Mouse (Mus musculus) kidney, embryonic 15.5 days (tissue): ENCODE data around the gene Tardbp. TPM values are rescaled to one million over a fixed set of nuclear protein-coding genes. Genes with fewer than 3 reads are reported as not detected.

ENCODE experiments used
- ATAC-seq: fragments of 200-750 bp; cut with Nextera tagmentation; replicated peaks from 2 replicates; pipeline ENCODE4 v1.8.0; 2017; ENCODE audit warnings: moderate TSS enrichment; ENCODE audit not compliant: low FRiP score
- H3K27ac ChIP-seq: fragments of 300-500 bp; sonication (generic); 2 replicates; pipeline ENCODE4 v1.5.1; 2015; ENCODE audit warnings: mild to moderate bottlenecking, inconsistent platforms
- H3K27me3 ChIP-seq: fragments of 300-500 bp; sonication (generic); 2 replicates; pipeline ENCODE4 v1.6.1; 2015; ENCODE audit warnings: inconsistent platforms
- H3K36me3 ChIP-seq: fragments of 300-500 bp; sonication (generic); 2 replicates; pipeline ENCODE4 v1.6.1; 2015; ENCODE audit warnings: inconsistent platforms
- H3K4me1 ChIP-seq: fragments of 300-500 bp; sonication (generic); 2 replicates; pipeline ENCODE4 v1.6.1; 2015; ENCODE audit warnings: inconsistent platforms
- H3K4me2 ChIP-seq: fragments of 300-500 bp; sonication (generic); 2 replicates; pipeline ENCODE4 v1.6.1; 2015; ENCODE audit warnings: moderate library complexity, mild to moderate bottlenecking, inconsistent platforms
- H3K4me3 ChIP-seq: fragments of 300-500 bp; sonication (generic); replicated peaks from 2 replicates; pipeline ENCODE4 v1.5.1; 2015; ENCODE audit warnings: mild to moderate bottlenecking, inconsistent platforms
- H3K9ac ChIP-seq: fragments of 300-500 bp; sonication (generic); 2 replicates; pipeline ENCODE4 v1.6.1; 2015; ENCODE audit warnings: mild to moderate bottlenecking, inconsistent platforms
- H3K9me3 ChIP-seq: fragments of 300-500 bp; sonication (generic); replicated peaks from 2 replicates; pipeline ENCODE4 v1.6.1; 2016; ENCODE audit warnings: inconsistent platforms
- WGBS: fragments of 180-500 bp; shearing (Covaris S2); methylation state at CpG from one replicate; pipeline ENCODE4 v1.1.7; 2015; ENCODE audit warnings: mixed read lengths; 5-methylcytosine and 5-hydroxymethylcytosine counted together
- polyA plus RNA-seq: library from polyadenylated mRNA; unstranded; fragments of >200 nt; fragmentation: Nextera tagmentation; extraction: Ambion mirVana; gene quantifications from 2 replicates; pipeline ENCODE4 v1.2.1, GENCODE M21; 2015

The Tardbp gene
- polyA plus RNA-seq, 1 experiment from 2014 or later, result 360 TPM

DNA sequence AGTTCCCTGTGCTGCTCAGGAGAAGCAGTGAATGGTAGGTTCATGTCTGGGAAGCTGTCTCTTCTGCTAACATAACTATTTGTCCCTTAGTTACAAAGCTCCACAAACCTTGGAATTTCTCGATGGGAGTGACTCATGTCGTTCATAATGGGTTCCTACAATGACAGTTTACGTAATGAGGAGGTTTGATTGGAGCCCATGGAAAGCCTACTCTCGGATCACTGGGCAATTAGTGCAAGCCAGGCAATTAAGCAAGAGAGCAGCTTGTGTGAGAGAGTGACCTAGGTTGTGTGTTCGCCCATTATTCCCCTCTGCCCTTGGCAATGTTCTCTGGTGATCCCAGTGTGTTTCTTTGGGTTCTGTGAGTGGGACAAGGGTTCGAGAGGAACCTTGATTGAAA, 30.9 kb downstream of the Tardbp start:
- no peak overlapping the region for H3K4me2 ChIP-seq
- 90% methylated on average over 6 of the region's 6 CpGs for WGBS
- peaks cover 9% of the 10 kb centered on the region; the same call in 1 of the 2 replicates for H3K9me3 ChIP-seq
- H3K4me1 ChIP-seq, result peaks cover 13% of the 10 kb centered on the region
- no peaks in the 10 kb centered on the region for H3K27me3 ChIP-seq
- peaks cover 66% of the 10 kb centered on the region for H3K36me3 ChIP-seq
- no peak for ATAC-seq
- no peak overlapping the region for H3K9ac ChIP-seq
- no peak overlapping the region for H3K27ac ChIP-seq
- no peak overlapping the region for H3K4me3 ChIP-seq

DNA sequence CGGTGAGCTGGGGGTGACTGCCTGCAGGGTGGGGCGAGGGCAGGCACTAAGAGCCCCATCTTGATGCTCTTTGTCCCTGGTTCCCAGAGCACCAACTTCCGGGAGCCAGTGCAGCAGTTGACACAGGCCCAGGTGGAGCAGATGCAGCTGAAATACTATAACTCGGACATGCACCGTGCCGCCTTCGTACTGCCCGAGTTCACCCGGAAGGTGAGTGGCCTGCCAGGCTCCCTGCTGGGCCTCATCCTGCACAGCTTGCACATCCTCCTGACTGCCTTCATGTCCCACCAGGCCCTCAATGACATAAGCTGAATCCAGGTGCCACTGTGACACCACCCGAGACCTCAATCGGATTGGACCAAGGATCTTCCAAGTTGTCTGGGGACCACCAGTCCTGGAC, 32.8 kb downstream of the Tardbp start:
- peaks cover 4% of the 10 kb centered on the region; the same call in 1 of the 2 replicates for H3K9me3 ChIP-seq
- H3K4me3 ChIP-seq, result no peak overlapping the region
- H3K4me1 ChIP-seq, result peaks cover 21% of the 10 kb centered on the region
- H3K9ac ChIP-seq, result no peak overlapping the region
- no peak overlapping the region for H3K4me2 ChIP-seq
- no peaks in the 10 kb centered on the region for H3K27me3 ChIP-seq
- 97% methylated on average over 11 of the region's 11 CpGs for WGBS
- peaks cover 60% of the 10 kb centered on the region for H3K36me3 ChIP-seq
- H3K27ac ChIP-seq, result no peak overlapping the region
- no peak for ATAC-seq

DNA sequence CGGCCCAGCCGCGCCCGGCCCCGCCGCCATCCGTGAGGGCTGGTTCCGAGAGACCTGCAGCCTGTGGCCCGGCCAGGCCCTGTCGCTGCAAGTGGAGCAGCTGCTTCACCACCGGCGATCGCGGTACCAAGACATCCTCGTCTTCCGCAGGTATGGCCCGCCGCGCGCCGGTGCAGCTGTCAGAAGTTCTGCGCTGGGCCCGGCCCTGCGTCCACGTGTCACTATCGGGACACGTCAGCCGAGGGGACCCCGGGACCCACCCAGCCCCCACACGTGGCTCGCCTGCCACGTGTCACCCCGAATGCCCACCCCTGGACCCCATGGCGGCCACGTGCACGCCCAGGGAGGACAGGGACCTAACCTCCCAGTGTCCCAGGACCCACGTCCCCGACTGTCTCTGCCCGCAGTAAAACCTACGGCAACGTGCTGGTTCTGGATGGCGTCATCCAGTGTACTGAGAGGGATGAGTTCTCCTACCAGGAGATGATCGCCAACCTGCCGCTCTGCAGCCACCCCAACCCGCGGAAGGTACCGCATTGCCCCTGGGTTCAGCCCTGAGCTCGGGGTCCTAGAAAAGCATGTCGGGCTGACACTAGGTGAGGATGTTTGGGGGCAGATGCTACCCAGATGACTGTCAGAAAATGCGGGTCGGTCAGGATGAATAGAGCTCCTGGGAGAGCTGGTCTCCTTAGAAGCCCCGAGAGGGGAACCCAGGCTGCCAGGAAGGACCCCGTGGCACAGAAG, 35.0 kb downstream of the Tardbp start:
- no peaks in the 10 kb centered on the region for H3K9me3 ChIP-seq
- no peaks in the 10 kb centered on the region for H3K27me3 ChIP-seq
- WGBS, result under 1% methylated on average over 44 of the region's 53 CpGs
- H3K27ac ChIP-seq, result peak overlapping the region; percentile 68
- peak overlapping the region; percentile 99 for H3K4me3 ChIP-seq
- ATAC-seq, result peak; percentile 59; the same call in 1 of the 2 replicates
- peak overlapping the region; percentile 93 for H3K4me2 ChIP-seq
- H3K36me3 ChIP-seq, result peaks cover 39% of the 10 kb centered on the region
- H3K4me1 ChIP-seq, result peaks cover 21% of the 10 kb centered on the region
- H3K9ac ChIP-seq, result peak overlapping the region; percentile 84

DNA sequence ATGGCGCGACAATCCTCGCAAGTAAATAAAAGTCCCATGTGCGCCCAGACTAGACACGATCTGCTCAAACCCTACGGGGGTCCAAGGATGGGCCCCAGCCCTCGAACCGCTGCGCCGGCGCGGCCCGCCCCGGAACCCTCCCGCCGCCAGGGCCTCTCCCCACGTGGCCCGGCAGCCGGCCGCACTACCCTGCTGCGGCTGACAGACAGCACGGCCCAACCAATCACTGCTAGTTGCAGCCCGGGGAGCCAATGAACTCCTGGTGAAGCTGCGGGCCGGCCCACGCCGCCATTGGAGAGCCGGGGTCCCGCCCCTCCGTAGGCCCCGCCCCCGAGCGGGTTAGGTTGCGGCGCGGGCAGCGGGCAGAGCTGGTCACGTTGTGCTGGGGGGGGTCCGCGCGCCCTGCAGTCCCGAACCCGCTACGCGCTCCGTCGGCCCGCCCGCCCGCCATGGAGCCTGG, 35.6 kb downstream of the Tardbp start, which contains the start of gene Srm:
Gene Srm (plus strand): TSS at position 333 of the 460 bp plus-strand sequence.
- Histone ChIP-seq H3K9me3 (no peaks in the 10 kb centered on the region), H3K9ac (peak within 1 kb of the TSS; percentile 84), H3K4me1 (peaks cover 21% of the 10 kb centered on the region), H3K4me3 (peak within 1 kb of the TSS; percentile 99), H3K36me3 (peaks cover 33% of the 10 kb centered on the region), H3K27me3 (no peaks in the 10 kb centered on the region), H3K4me2 (peak within 1 kb of the TSS; percentile 93), H3K27ac (peak within 1 kb of the TSS; percentile 84)
- WGBS, result 0% methylated on average over 46 of the region's 50 CpGs
- ATAC-seq, result peak; percentile 99

DNA sequence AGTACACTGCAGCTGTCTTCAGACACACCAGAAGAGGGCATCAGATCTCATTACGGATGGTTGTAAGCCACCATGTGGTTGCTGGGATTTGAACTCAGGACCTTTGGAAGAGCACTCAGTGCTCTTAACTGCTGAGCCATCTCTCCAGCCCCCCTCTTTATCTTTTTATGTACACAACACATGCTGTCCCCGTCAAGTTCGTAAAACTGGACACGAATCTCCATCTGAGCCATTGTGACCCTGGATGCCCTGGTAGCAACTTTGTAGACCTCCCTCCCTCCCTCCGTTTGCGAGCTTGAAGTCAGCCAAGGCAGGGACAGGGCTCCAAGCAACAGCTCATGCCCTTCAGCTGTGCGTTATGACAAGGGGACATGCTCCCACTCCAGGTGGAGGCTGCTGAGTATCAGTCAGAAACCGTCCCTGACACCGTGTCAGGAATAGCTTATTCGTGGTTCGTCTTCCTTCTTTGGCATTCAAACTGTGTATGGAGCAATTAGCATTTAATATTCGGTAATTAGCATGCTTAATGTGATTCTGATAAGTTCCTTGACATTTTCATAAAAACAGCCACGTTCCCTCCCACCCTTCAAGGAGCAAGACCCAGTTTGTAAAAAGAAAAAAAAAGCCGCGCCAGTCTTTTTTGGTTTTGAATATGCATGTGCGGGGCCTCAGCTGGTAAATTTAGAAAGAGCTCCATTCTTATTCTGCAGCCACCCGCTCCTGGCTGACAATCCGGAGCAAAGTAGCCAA, 36.2 kb downstream of the Tardbp start:
- peak overlapping the region; percentile 93 for H3K4me2 ChIP-seq

DNA sequence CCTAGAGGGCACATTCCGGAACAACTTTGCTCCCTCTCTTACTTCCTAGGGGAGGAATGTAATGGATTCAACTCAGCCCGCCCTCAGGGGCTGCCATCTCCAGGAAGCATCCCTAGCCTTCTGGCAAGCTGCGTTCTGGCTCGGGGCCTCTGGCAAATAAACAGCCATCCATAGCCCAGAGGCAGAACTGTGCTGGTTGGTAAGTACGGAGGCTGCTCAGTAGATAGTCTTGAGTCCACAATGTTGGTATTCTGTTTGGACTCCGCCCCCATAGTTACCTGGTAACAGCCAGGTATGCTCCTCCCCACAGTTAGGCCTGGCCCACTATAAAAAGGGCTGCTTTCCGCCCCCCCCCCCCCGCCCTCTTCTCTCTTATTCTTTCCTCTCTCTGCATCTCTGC, 37.3 kb downstream of the Tardbp start:
- H3K4me2 ChIP-seq, result no peak overlapping the region
- H3K9ac ChIP-seq, result no peak overlapping the region
- H3K27me3 ChIP-seq, result no peaks in the 10 kb centered on the region
- peaks cover 21% of the 10 kb centered on the region for H3K4me1 ChIP-seq
- 59% methylated on average over 7 of the region's 8 CpGs for WGBS
- no peak overlapping the region for H3K4me3 ChIP-seq
- ATAC-seq, result no peak
- peaks cover 16% of the 10 kb centered on the region for H3K36me3 ChIP-seq
- no peaks in the 10 kb centered on the region for H3K9me3 ChIP-seq
- H3K27ac ChIP-seq, result no peak overlapping the region

More for the DNA sequence above, 36.2 kb downstream of the Tardbp start:
- Histone ChIP-seq H3K9me3 (no peaks in the 10 kb centered on the region), H3K27ac (peak overlapping the region; percentile 84), H3K36me3 (peaks cover 26% of the 10 kb centered on the region), H3K4me1 (peaks cover 21% of the 10 kb centered on the region), H3K27me3 (no peaks in the 10 kb centered on the region), H3K9ac (peak overlapping the region; percentile 57), H3K4me3 (peak overlapping the region; percentile 99)
- WGBS, result 5% methylated on average over 18 of the region's 18 CpGs
- no peak for ATAC-seq

DNA sequence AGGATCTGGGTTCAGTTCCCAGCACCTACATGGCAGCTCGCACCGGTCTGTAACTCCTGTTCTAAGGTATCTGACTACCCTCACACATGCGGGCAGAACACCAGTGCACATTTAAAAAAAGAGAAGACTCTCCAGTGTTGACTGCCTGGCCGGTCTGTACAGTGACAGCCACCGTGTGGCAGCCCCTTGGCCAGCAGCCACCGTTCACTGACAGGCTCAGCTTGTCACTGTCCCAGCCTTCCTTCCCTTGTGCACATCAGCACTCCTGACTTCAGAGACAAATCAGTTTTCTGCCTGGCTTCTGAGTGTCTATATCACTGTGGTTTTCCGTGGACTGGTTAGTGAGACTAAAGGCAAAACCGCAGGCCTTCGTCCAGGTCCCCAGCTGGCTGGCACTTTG, 38.0 kb downstream of the Tardbp start:
- Histone ChIP-seq H3K9me3 (no peaks in the 10 kb centered on the region), H3K4me3 (no peak overlapping the region), H3K27ac (no peak overlapping the region), H3K4me1 (peaks cover 21% of the 10 kb centered on the region), H3K9ac (no peak overlapping the region), H3K36me3 (peaks cover 10% of the 10 kb centered on the region), H3K27me3 (no peaks in the 10 kb centered on the region), H3K4me2 (no peak overlapping the region)
- 85% methylated on average over 9 of the region's 9 CpGs for WGBS
- ATAC-seq, result no peak

DNA sequence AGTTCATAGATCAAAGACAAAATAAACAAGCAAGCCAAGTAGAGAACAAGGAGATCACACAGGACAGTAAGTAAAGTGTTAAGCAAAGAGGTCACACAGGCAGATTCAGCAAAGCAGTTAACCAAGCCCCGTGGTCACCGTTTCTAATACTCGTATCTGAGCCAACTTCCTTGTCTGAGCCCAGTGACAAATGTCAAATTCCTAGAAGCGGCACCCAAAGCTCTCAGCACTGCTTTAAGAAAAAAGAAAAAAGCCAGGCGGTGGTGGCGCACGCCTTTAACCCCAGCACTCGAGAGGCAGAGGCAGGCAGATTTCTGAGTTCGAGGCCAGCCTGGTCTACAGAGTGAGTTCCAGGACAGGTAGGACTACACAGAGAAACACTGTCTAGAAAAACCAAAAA, 40.2 kb downstream of the Tardbp start:
- Histone ChIP-seq H3K36me3 (peaks cover 23% of the 10 kb centered on the region), H3K9me3 (no peaks in the 10 kb centered on the region), H3K27ac (no peak overlapping the region), H3K9ac (no peak overlapping the region), H3K4me3 (no peak overlapping the region), H3K27me3 (no peaks in the 10 kb centered on the region), H3K4me2 (no peak overlapping the region), H3K4me1 (peaks cover 8% of the 10 kb centered on the region)
- WGBS, result 78% methylated on average over 9 of the region's 9 CpGs
- ATAC-seq, result no peak

DNA sequence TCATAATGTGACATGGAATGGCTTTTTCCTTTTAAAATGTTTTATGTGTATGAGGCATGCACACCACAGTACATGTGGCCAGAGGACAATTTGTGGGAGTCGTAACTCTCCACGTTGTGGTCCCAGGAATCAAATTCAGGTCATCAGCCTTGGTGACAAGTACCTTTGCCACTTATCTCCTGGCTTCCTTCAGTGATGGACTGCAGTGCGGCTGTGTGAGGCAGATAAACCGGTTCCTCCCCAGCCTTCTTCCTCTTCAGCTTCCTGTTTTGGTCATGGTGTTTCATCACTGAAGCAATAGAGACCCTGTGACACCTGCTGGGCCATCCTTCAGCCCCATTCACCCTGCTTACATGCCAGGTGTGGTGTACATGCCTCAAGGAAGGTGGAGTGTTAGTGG, 43.6 kb downstream of the Tardbp start:
- Histone ChIP-seq H3K27me3 (no peaks in the 10 kb centered on the region), H3K4me3 (no peak overlapping the region), H3K36me3 (peaks cover 57% of the 10 kb centered on the region), H3K4me2 (no peak overlapping the region), H3K27ac (no peak overlapping the region), H3K9me3 (no peaks in the 10 kb centered on the region), H3K9ac (no peak overlapping the region), H3K4me1 (no peaks in the 10 kb centered on the region)
- no peak for ATAC-seq
- WGBS, result 70% methylated on average over 4 of the region's 4 CpGs

DNA sequence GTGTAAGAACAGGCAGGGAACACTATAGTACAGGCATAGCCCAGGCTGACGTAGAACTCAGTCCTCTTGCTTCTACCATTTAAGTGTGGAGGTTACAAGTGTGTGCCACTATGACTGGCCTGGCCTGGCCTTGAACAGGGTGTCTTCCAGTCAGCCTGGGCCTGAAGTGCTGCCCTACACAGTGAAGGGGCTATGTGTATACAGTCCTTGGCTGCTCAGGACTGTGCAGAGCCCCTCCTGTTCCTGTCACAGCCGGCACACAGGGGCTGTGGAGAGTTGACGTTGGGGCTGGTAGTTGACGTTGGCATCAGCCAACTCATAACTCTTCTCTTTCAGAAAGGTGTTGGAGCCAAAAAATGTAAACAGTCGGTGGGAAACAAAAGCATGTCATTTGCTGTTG, 45.4 kb downstream of the Tardbp start:
- H3K36me3 ChIP-seq, result peaks cover 75% of the 10 kb centered on the region
- no peaks in the 10 kb centered on the region for H3K9me3 ChIP-seq
- ATAC-seq, result no peak
- H3K27me3 ChIP-seq, result no peaks in the 10 kb centered on the region
- no peaks in the 10 kb centered on the region for H3K4me1 ChIP-seq
- 88% methylated on average over 5 of the region's 5 CpGs for WGBS
- H3K9ac ChIP-seq, result no peak overlapping the region
- H3K4me3 ChIP-seq, result no peak overlapping the region
- H3K4me2 ChIP-seq, result no peak overlapping the region
- no peak overlapping the region for H3K27ac ChIP-seq

DNA sequence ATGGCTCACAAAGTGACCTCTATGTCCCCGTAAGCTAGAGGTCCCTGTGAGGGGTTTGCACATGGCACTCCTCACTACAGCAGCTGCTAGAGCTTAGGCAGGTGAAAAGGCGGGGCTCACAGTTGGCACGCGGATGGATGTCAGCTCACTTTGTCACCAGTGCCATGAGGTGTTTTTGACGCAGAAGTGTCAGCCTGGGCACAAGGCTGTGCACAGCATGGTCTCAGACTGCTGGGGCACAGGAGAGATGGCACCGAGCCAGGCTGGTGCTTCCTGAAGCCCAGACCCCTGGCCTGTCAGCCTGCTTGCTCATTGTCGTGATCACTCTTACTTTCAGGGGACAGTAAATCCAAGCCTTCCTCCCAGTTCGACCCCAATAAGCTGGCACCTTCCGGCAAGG, 46.1 kb downstream of the Tardbp start:
- Histone ChIP-seq H3K4me2 (no peak overlapping the region), H3K27ac (no peak overlapping the region), H3K4me1 (no peaks in the 10 kb centered on the region), H3K9me3 (no peaks in the 10 kb centered on the region), H3K36me3 (peaks cover 82% of the 10 kb centered on the region), H3K4me3 (no peak overlapping the region), H3K27me3 (no peaks in the 10 kb centered on the region), H3K9ac (no peak overlapping the region)
- no peak for ATAC-seq
- 89% methylated on average over 9 of the region's 9 CpGs for WGBS

DNA sequence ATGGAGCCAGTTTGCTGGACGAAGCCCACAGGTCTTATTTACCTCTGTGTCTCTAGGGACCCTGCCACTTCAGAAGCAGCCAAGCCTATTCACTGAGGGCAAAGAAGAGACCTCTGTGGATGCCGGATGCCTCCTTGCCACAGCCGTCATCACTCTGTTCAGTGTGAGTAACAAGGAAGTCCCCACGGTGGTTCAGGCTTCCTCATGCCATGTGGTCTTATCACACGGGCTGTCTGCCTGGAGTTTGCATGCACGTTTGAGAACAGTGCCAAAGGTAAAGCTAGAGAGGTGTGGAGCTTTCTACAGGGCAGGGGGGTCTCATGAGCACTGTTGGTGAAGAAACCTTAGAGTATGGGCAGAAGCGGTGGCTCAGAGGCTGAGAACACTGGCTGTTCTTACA, 53.6 kb downstream of the Tardbp start:
- 89% methylated on average over 7 of the region's 7 CpGs for WGBS
- Histone ChIP-seq H3K36me3 (peaks cover 98% of the 10 kb centered on the region), H3K9ac (no peak overlapping the region), H3K27me3 (no peaks in the 10 kb centered on the region), H3K4me3 (no peak overlapping the region), H3K27ac (no peak overlapping the region), H3K9me3 (no peaks in the 10 kb centered on the region), H3K4me1 (no peaks in the 10 kb centered on the region), H3K4me2 (no peak overlapping the region)
- ATAC-seq, result no peak
